In genomic region chr2:131820088-131820675, GRCm38 (mm10) we compare ENCODE assay signal across 1 mouse cellular context.
TF ChIP-seq lines count a peak whose summit lies in the region.

No protein-coding gene starts in this region.

TF ChIP-seq in MEL, 35 proteins besides CTCF, POLR2A, EP300 and RAD21 (continued from another document):
- TF ChIP-seq MAFK (IDR thresholded peaks at IDR 0.05; ENCODE audit: borderline replicate concordance, low read depth, low read length) (no peak), MYB (IDR thresholded peaks at IDR 0.05; ENCODE audit: low read depth, low read length) (peak; percentile 11; the same call in 1 of the 2 replicates), TCF12 (IDR thresholded peaks at IDR 0.05; ENCODE audit: low read depth, low read length) (no peak), MXI1 (IDR thresholded peaks at IDR 0.05; ENCODE audit: low read depth, low read length) (peak; percentile 51; the same call in 1 of the 2 replicates)
TF ChIP-seq in MEL: peak in this region for 8.
